Mouse (Mus musculus): ENCODE measurements around the gene Lpar1.

The Lpar1 gene

DNA sequence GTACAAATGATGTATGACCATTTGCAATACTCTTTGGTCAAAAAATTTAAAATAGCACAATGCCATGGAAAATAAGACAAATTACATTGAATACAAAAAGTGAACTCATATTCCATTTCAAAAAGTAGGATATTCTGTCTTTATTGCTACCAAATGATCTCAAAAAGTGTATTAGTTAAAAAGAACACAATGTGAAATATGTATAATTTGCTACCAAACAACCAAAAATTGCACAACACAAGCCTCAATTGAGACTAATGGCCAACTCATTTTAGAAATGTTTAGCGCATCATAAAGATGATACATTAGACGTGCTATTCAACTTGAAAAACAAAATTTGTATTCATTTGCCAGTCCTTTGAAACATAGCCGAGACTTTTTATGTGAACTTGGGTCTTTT is 104.9 kb downstream of the Lpar1 start:
- no peak for DNase-seq (ENCODE audit: low read depth)

DNA sequence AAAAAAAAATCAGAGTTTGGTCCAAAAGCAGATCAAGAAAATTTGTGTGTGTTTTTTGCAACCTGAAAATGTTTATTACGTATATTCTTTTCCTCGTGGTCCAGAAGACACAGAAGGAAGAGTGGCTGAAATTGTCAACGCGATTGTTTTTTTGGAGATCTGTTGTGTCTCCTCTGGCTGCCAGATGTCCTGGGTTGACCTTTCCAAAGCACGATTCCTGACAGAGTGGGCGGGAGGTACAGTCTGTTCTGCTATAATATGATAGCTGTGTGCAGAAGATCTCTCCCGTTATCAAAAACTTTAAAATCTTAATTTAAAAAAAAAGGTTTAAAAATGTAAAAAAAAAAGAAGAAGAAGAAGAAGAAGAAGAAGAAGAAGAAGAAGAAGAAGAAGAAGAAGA is 105.9 kb downstream of the Lpar1 start:
- DNase-seq (ENCODE audit: low read depth) = no peak

GRCm38 (mm10) chr4:58445846-58446245 is 107.9 kb downstream of the Lpar1 start:
- DNase-seq (ENCODE audit: low read depth) = no peak

- no peak for DNase-seq (ENCODE audit: low read depth)
These were observed 111.4 kb downstream of the Lpar1 start for GRCm38 (mm10) chr4:58442338-58442737.

GRCm38 (mm10) chr4:58438654-58439053 is 115.0 kb downstream of the Lpar1 start:
- DNase-seq (ENCODE audit: low read depth) = no peak

DNA sequence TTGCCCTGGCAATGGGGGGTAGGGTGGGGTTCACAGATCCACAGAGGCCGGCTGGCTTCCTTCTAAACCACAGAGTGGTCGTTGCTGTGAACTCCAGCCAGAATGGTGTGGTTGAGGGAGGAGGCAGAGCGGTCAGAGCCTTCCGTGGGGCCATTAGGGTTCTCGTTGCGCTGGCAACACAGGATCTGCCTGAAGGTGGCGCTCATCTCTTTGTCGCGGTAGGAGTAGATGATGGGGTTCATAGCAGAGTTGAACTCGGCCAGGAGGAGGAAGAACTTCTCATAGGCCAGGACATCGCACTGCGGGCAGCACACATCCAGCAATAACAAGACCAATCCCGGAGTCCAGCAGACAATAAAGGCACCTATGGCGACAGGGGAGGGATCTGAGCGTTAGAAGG is 116.4 kb downstream of the Lpar1 start:
- DNase-seq (ENCODE audit: low read depth) = no peak

- no peak for DNase-seq (ENCODE audit: low read depth)
These were observed 130.3 kb downstream of the Lpar1 start for GRCm38 (mm10) chr4:58423276-58423930.

- no peak for DNase-seq (ENCODE audit: low read depth)
These were observed 134.5 kb downstream of the Lpar1 start for GRCm38 (mm10) chr4:58419225-58419624.

GRCm38 (mm10) chr4:58417319-58417718 is 136.4 kb downstream of the Lpar1 start:
- DNase-seq (ENCODE audit: low read depth) = no peak

- DNase-seq (ENCODE audit: low read depth) = no peak
These were observed 138.2 kb downstream of the Lpar1 start for GRCm38 (mm10) chr4:58415537-58415936.

- no peak for DNase-seq (ENCODE audit: low read depth)
These were observed 140.2 kb downstream of the Lpar1 start for GRCm38 (mm10) chr4:58413188-58414185.

GRCm38 (mm10) chr4:58401973-58402501 is 151.7 kb downstream of the Lpar1 start:
- DNase-seq (ENCODE audit: low read depth) = no peak

DNA sequence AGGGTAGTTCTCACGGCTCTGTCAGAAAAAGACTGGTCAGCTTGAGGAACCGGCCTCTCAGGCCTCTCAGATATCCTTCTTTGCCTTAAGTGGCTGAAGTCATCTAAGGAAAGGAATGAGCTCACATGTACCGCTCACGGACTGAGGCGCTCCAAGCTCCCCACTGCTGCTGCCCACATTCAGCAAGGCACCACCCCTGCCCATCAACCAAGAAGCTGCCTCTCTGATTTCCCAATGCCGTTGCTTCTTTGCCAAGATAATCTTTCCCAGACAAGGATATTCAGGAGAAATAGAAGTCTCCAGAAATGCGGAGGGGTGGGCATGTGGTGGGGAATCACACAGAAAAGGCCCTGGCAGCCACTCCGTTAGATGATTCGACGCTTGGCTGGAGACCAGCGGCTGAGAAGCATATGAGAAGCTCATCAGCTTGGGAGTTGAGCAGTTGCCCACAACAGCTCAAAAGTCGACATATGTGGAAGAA is 152.8 kb downstream of the Lpar1 start:
- no peak for DNase-seq (ENCODE audit: low read depth)

Measured in induced T-regulatory cell, adult 2 months (primary cell).